Mouse (Mus musculus): ENCODE measurements around the gene Olfr1312. TPM values are rescaled to one million over a fixed set of nuclear protein-coding genes. Genes with fewer than 3 reads are reported as not detected.
"Not testable (repeated sequence)": the region's sequence is repeated elsewhere in the genome, so short reads cannot be mapped to it uniquely, and the experiment has no call there.

Olfr1312 gene
- total RNA-seq (2014; fragmentation: Nextera tagmentation) (not detected in 2 replicates), total RNA-seq (2017) (not detected in 2 replicates)

- no peak for ATAC-seq (replicated peaks; ENCODE audit: low FRiP score, low TSS enrichment, poor library complexity, severe bottlenecking)
These were observed at the start of gene Olfr1312 for GRCm38 (mm10) chr2:112050138-112050537. Olfr1312 (minus strand) TSS chr2:112050238.

- ATAC-seq (replicated peaks; ENCODE audit: low FRiP score, low TSS enrichment, poor library complexity, severe bottlenecking) = no peak
These were observed 46.6 kb upstream of the Olfr1312 start, which contains the start of gene Olfr1314 for GRCm38 (mm10) chr2:112096681-112097080. Olfr1314 (minus strand) TSS chr2:112096781.

- ATAC-seq (replicated peaks; ENCODE audit: low FRiP score, low TSS enrichment, poor library complexity, severe bottlenecking) = no peak
These were observed 27.7 kb upstream of the Olfr1312 start, which contains the start of gene Olfr1313 for GRCm38 (mm10) chr2:112077743-112078142. Olfr1313 (minus strand) TSS chr2:112077843.

GRCm38 (mm10) chr2:112026971-112027370 is 23.1 kb downstream of the Olfr1312 start:
- ATAC-seq (replicated peaks; ENCODE audit: low FRiP score, low TSS enrichment, poor library complexity, severe bottlenecking) = not testable (repeated sequence)

- no peak for ATAC-seq (replicated peaks; ENCODE audit: low FRiP score, low TSS enrichment, poor library complexity, severe bottlenecking)
These were observed 25.7 kb downstream of the Olfr1312 start, which contains the start of gene Olfr1311 for GRCm38 (mm10) chr2:112024312-112024711. Olfr1311 (minus strand) TSS chr2:112024412.

GRCm38 (mm10) chr2:112014900-112015299 is 35.1 kb downstream of the Olfr1312 start:
- ATAC-seq (replicated peaks; ENCODE audit: low FRiP score, low TSS enrichment, poor library complexity, severe bottlenecking) = no peak

GRCm38 (mm10) chr2:112012608-112013007 is 37.4 kb downstream of the Olfr1312 start, which contains the start of gene Olfr1310:
Olfr1310 (minus strand) TSS chr2:112012708.
- no peak for ATAC-seq (replicated peaks; ENCODE audit: low FRiP score, low TSS enrichment, poor library complexity, severe bottlenecking)

- no peak for ATAC-seq (replicated peaks; ENCODE audit: low FRiP score, low TSS enrichment, poor library complexity, severe bottlenecking)
These were observed 59.9 kb downstream of the Olfr1312 start, which contains the start of gene Olfr1309 for GRCm38 (mm10) chr2:111990181-111990580. Olfr1309 (minus strand) TSS chr2:111990281.

Other genes with a start within 250 kb of the Olfr1312 start
- not detected in 2 replicates for gene Olfr1303, start 229.9 kb downstream of the Olfr1312 start, total RNA-seq (2014; fragmentation: Nextera tagmentation)
- gene Olfr1303, start 229.9 kb downstream of the Olfr1312 start, total RNA-seq (2017) = not detected in 2 replicates
- not detected in 2 replicates for gene Olfr1305, start 173.1 kb downstream of the Olfr1312 start, total RNA-seq (2014; fragmentation: Nextera tagmentation)
- gene Olfr1305, start 173.1 kb downstream of the Olfr1312 start, total RNA-seq (2017) = not detected in 2 replicates
- not detected in 2 replicates for gene Olfr1306, start 134.0 kb downstream of the Olfr1312 start, total RNA-seq (2014; fragmentation: Nextera tagmentation)
- not detected in 2 replicates for gene Olfr1306, start 134.0 kb downstream of the Olfr1312 start, total RNA-seq (2017)
- not detected in 2 replicates for gene Olfr1307, start 100.8 kb downstream of the Olfr1312 start, total RNA-seq (2014; fragmentation: Nextera tagmentation)
- gene Olfr1307, start 100.8 kb downstream of the Olfr1312 start, total RNA-seq (2017) = not detected in 2 replicates
- gene Olfr1308, start 85.3 kb downstream of the Olfr1312 start, total RNA-seq (2014; fragmentation: Nextera tagmentation) = not detected in 2 replicates
- gene Olfr1308, start 85.3 kb downstream of the Olfr1312 start, total RNA-seq (2017) = not detected in 2 replicates
- gene Olfr1309, start 60.0 kb downstream of the Olfr1312 start, total RNA-seq (2014; fragmentation: Nextera tagmentation) = not detected in 2 replicates
- gene Olfr1309, start 60.0 kb downstream of the Olfr1312 start, total RNA-seq (2017) = not detected in 2 replicates
- gene Olfr1310, start 37.5 kb downstream of the Olfr1312 start, total RNA-seq (2014; fragmentation: Nextera tagmentation) = not detected in 2 replicates
- not detected in 2 replicates for gene Olfr1310, start 37.5 kb downstream of the Olfr1312 start, total RNA-seq (2017)
- not detected in 2 replicates for gene Olfr1311, start 25.8 kb downstream of the Olfr1312 start, total RNA-seq (2014; fragmentation: Nextera tagmentation)
- gene Olfr1311, start 25.8 kb downstream of the Olfr1312 start, total RNA-seq (2017) = not detected in 2 replicates
- not detected in 2 replicates for gene Olfr1313, start 27.6 kb upstream of the Olfr1312 start, total RNA-seq (2014; fragmentation: Nextera tagmentation)
- not detected in 2 replicates for gene Olfr1313, start 27.6 kb upstream of the Olfr1312 start, total RNA-seq (2017)
- not detected in 2 replicates for gene Olfr1314, start 46.5 kb upstream of the Olfr1312 start, total RNA-seq (2014; fragmentation: Nextera tagmentation)
- not detected in 2 replicates for gene Olfr1314, start 46.5 kb upstream of the Olfr1312 start, total RNA-seq (2017)
- gene Olfr1315-ps1, start 65.2 kb upstream of the Olfr1312 start, total RNA-seq (2014; fragmentation: Nextera tagmentation) = not detected in 2 replicates
- not detected in 2 replicates for gene Olfr1315-ps1, start 65.2 kb upstream of the Olfr1312 start, total RNA-seq (2017)
- gene Olfr1316, start 84.7 kb upstream of the Olfr1312 start, total RNA-seq (2014; fragmentation: Nextera tagmentation) = not detected in 2 replicates
- gene Olfr1316, start 84.7 kb upstream of the Olfr1312 start, total RNA-seq (2017) = not detected in 2 replicates
- gene Olfr1317, start 90.1 kb upstream of the Olfr1312 start, total RNA-seq (2014; fragmentation: Nextera tagmentation) = not detected in 2 replicates
- not detected in 2 replicates for gene Olfr1317, start 90.1 kb upstream of the Olfr1312 start, total RNA-seq (2017)
- not detected in 2 replicates for gene Olfr1318, start 104.0 kb upstream of the Olfr1312 start, total RNA-seq (2014; fragmentation: Nextera tagmentation)
- gene Olfr1318, start 104.0 kb upstream of the Olfr1312 start, total RNA-seq (2017) = not detected in 2 replicates
- 2.4 and 3.4 TPM in 2 replicates for gene Lpcat4, start 189.2 kb upstream of the Olfr1312 start, total RNA-seq (2014; fragmentation: Nextera tagmentation)
- 8.5 TPM in 1 of 2 replicates, not detected in the other for gene Lpcat4, start 189.2 kb upstream of the Olfr1312 start, total RNA-seq (2017)
- gene Nutm1, start 209.1 kb upstream of the Olfr1312 start, total RNA-seq (2014; fragmentation: Nextera tagmentation) = not detected in 2 replicates
- gene Nutm1, start 209.1 kb upstream of the Olfr1312 start, total RNA-seq (2017) = 0.42 TPM in 1 of 2 replicates, not detected in the other
- gene Nop10, start 211.7 kb upstream of the Olfr1312 start, total RNA-seq (2014; fragmentation: Nextera tagmentation) = 165 and 205 TPM in 2 replicates
- 238 and 272 TPM in 2 replicates for gene Nop10, start 211.7 kb upstream of the Olfr1312 start, total RNA-seq (2017)
- 44.5 and 62.2 TPM in 2 replicates for gene Slc12a6, start 215.6 kb upstream of the Olfr1312 start, total RNA-seq (2014; fragmentation: Nextera tagmentation)
- 41.3 and 53.0 TPM in 2 replicates for gene Slc12a6, start 215.6 kb upstream of the Olfr1312 start, total RNA-seq (2017)
- gene Gm21985, start 216.1 kb upstream of the Olfr1312 start, total RNA-seq (2014; fragmentation: Nextera tagmentation) = 0.74 and 2.5 TPM in 2 replicates
- 1.6 TPM in 1 of 2 replicates, not detected in the other for gene Gm21985, start 216.1 kb upstream of the Olfr1312 start, total RNA-seq (2017)

Measured in megakaryocyte-erythroid progenitor cell, adult 5-6 weeks (primary cell).